Mouse (Mus musculus): Measurements from ENCODE around the gene Hba-a2.

- no peak for TF ChIP-seq POLR2A (IDR thresholded peaks at IDR 0.05; ENCODE audit: insufficient read depth, low read depth, low read length)
- TF ChIP-seq CTCF (IDR thresholded peaks at IDR 0.05; ENCODE audit: insufficient read depth, low read depth, low read length), result no peak
Measured at GRCm38 (mm10) chr11:32248350-32248749, 47.9 kb upstream of the Hba-a2 start.
